Mouse (Mus musculus): ENCODE data around the gene Vmn2r5. TPM values are rescaled to one million over a fixed set of nuclear protein-coding genes. Genes with fewer than 3 reads are reported as not detected.

The Vmn2r5 gene
- not detected in 2 replicates for polyA plus RNA-seq (2012; rRNA removed)

GRCm38 (mm10) chr3:64509742-64510141 lies at the start of gene Vmn2r5:
TSS of gene Vmn2r5 (minus strand) at chr3:64509842.

Other genes with a start within 250 kb of the Vmn2r5 start
- gene Vmn2r3, start 220.1 kb downstream of the Vmn2r5 start, polyA plus RNA-seq (2012; rRNA removed): not detected in 2 replicates
- gene Vmn2r4, start 94.5 kb downstream of the Vmn2r5 start, polyA plus RNA-seq (2012; rRNA removed): not detected in 2 replicates
- gene Vmn2r6, start 56.0 kb upstream of the Vmn2r5 start, polyA plus RNA-seq (2012; rRNA removed): not detected in 2 replicates

All from central nervous system, embryonic 11.5 days (tissue).